Mouse (Mus musculus) embryonic facial prominence, embryonic 11.5 days (tissue): ENCODE measurements around the gene Arhgef11. TPM values are rescaled to one million over a fixed set of nuclear protein-coding genes. Genes with fewer than 3 reads are reported as not detected.

Experiments
- ATAC-seq: fragments of 200-750 bp; cut with Nextera tagmentation; replicated peaks from 2 replicates; pipeline ENCODE4 v1.8.0; 2017; ENCODE audit warnings: low read depth; ENCODE audit not compliant: insufficient number of reproducible peaks, low FRiP score, low TSS enrichment
- DNase-seq: peaks from one replicate; pipeline ENCODE4 v3.0.0-alpha.2; 2015; ENCODE audit warnings: low spot score
- H3K27ac ChIP-seq: fragments of 300-500 bp; sonication (generic); replicated peaks from 2 replicates; pipeline ENCODE4 v1.5.1; 2014; ENCODE audit warnings: mild to moderate bottlenecking, low read depth, low read length, control low read depth
- H3K27me3 ChIP-seq: fragments of 300-500 bp; sonication (generic); 2 replicates; pipeline ENCODE4 v1.6.1; 2014; ENCODE audit warnings: mild to moderate bottlenecking, low read length, moderate library complexity, mixed read lengths; ENCODE audit not compliant: control insufficient read depth, insufficient read depth
- H3K36me3 ChIP-seq: fragments of 300-500 bp; sonication (generic); replicated peaks from 2 replicates; pipeline ENCODE4 v1.6.1; 2014; ENCODE audit warnings: low read depth, mild to moderate bottlenecking, low read length, moderate library complexity, mixed read lengths; ENCODE audit not compliant: control insufficient read depth, insufficient read depth
- H3K4me1 ChIP-seq: fragments of 300-500 bp; sonication (generic); 2 replicates; pipeline ENCODE4 v1.6.1; 2014; ENCODE audit warnings: low read length, mixed read lengths; ENCODE audit not compliant: control insufficient read depth, insufficient read depth
- H3K4me2 ChIP-seq: fragments of 300-500 bp; sonication (generic); 2 replicates; pipeline ENCODE4 v1.6.1; 2014; ENCODE audit warnings: low read depth, mild to moderate bottlenecking, control low read depth, low read length, moderate library complexity
- H3K4me3 ChIP-seq: fragments of 300-500 bp; sonication (generic); 2 replicates; pipeline ENCODE4 v1.5.1; 2014; ENCODE audit warnings: low read depth, low read length, control low read depth
- H3K9ac ChIP-seq: fragments of 300-500 bp; sonication (generic); replicated peaks from 2 replicates; pipeline ENCODE4 v1.6.1; 2014; ENCODE audit warnings: mild to moderate bottlenecking, control low read depth, low read length
- H3K9me3 ChIP-seq: fragments of 300-500 bp; sonication (generic); replicated peaks from 2 replicates; pipeline ENCODE4 v1.6.1; 2016; ENCODE audit warnings: mild to moderate bottlenecking, low read length, inconsistent platforms, mixed read lengths; ENCODE audit not compliant: control insufficient read depth
- WGBS: fragments of 180-500 bp; shearing (Covaris S2); extraction: QIAGEN DNeasy Blood & Tissue Kit; methylation state at CpG from one replicate; pipeline ENCODE4 v1.1.7; 2014; 5-methylcytosine and 5-hydroxymethylcytosine counted together
- polyA plus RNA-seq: library from polyadenylated mRNA; unstranded; fragments of >200 nt; fragmentation: Nextera tagmentation; extraction: Ambion mirVana; gene quantifications from 2 replicates; pipeline ENCODE4 v1.2.1, GENCODE M21; 2014

The Arhgef11 gene
- polyA plus RNA-seq, 1 experiment from 2014 or later: 11.7 TPM

DNA sequence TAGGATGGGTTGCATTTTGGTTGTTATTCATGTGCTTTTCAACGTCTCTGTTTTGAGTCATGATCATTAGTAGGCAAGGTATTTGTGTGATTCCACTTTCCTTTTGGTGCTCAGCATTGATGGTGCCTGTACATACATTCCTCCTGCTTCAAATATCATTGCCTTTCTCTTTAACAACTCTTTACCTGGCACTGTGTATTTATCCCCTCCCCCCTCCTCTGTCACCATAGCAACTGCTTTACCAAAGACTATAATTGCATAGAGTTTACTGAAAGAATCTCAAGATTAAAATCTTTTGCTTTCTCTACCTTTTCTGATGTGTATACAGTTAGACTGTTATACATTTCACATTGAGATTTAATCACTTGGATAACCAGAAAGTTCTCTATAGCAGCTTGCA, 26.1 kb downstream of the Arhgef11 start:
- no peaks in the 10 kb centered on the region for H3K4me1 ChIP-seq

DNA sequence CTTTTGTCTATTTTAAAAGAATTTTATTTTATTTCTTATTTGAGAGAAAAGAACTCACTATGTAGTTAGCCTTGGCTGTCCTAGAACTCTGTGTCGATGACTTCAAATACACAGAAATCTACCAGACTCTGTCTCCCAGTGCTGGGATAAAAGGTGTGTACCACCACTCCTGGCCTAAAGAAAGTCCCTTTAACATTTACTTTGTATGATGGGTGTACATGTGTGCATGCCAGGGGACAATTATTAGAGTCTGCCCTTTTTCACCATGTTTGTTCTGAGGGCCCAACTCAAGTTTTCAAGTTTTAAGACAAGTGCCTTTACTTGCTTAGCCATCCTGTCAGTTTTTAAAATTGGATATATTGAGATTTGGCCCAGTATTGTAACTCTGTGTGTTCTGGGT, 28.8 kb downstream of the Arhgef11 start:
- Histone ChIP-seq H3K9ac (no peak overlapping the region), H3K27ac (no peak overlapping the region), H3K36me3 (no peaks in the 10 kb centered on the region), H3K4me2 (no peak overlapping the region), H3K27me3 (no peaks in the 10 kb centered on the region), H3K9me3 (no peaks in the 10 kb centered on the region), H3K4me3 (no peak overlapping the region), H3K4me1 (no peaks in the 10 kb centered on the region)
- no peak for DNase-seq
- 97% methylated on average over 1 of the region's 1 CpGs for WGBS
- no peak for ATAC-seq

More for the DNA sequence above, 26.1 kb downstream of the Arhgef11 start:
- WGBS: 91% methylated on average over 1 of the region's 1 CpGs
- DNase-seq (no peak), ATAC-seq (no peak)
- H3K4me3 ChIP-seq: no peak overlapping the region
- H3K36me3 ChIP-seq: no peaks in the 10 kb centered on the region
- H3K4me2 ChIP-seq: no peak overlapping the region
- H3K9ac ChIP-seq: no peak overlapping the region
- H3K27ac ChIP-seq: no peak overlapping the region
- no peaks in the 10 kb centered on the region for H3K27me3 ChIP-seq
- H3K9me3 ChIP-seq: no peaks in the 10 kb centered on the region

DNA sequence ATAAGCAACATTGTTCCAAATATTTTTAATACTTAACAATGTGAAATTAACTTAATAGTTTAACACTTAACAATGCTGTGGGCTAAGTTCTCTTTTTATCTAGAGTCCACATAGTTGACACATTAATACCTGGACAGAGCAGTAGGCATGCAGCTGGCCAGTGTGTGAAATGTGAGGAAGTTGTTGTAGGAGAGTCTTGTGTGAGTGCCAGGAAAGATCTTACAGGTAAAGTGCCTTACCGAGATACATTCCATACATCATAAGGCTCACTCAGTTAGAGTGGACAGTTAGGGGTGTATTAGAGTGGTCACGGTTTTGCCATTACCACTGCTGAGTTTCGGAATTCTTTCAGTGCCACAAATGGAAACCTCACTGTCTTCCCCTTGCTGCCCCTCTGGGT, 31.7 kb downstream of the Arhgef11 start:
- no peak overlapping the region for H3K27ac ChIP-seq
- H3K4me3 ChIP-seq: no peak overlapping the region
- H3K9me3 ChIP-seq: no peaks in the 10 kb centered on the region
- H3K36me3 ChIP-seq: no peaks in the 10 kb centered on the region
- no peak overlapping the region for H3K4me2 ChIP-seq
- no peak overlapping the region for H3K9ac ChIP-seq
- no peaks in the 10 kb centered on the region for H3K27me3 ChIP-seq
- no peak for DNase-seq
- no peak for ATAC-seq
- WGBS: 95% methylated on average over 3 of the region's 3 CpGs
- no peaks in the 10 kb centered on the region for H3K4me1 ChIP-seq

DNA sequence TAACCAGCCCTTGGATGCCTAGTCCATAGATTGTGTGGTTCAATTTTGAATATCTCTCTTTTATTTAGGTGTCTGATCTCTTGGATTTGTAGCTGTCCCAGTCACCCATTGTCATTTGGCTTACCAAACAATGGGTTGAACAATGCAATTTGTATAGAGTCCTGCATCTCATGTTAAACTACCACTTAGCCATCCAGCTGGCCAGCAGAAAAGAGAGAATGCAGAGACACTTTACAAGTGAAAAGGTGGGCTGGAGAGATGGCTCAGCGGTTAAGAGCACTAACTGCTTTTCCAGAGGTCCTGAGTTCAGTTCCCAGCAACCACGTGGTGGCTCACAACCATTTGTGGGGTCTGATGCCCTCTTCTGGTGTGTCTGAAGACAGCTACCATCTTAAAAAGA, 41.0 kb downstream of the Arhgef11 start:
- 74% methylated on average over 2 of the region's 2 CpGs for whole genome bisulfite sequencing
- H3K36me3 ChIP-seq: no peaks in the 10 kb centered on the region
- DNase-seq (no peak), ATAC-seq (no peak)
- no peak overlapping the region for H3K27ac ChIP-seq
- no peaks in the 10 kb centered on the region for H3K9me3 ChIP-seq
- no peak overlapping the region for H3K9ac ChIP-seq
- no peaks in the 10 kb centered on the region for H3K4me1 ChIP-seq
- no peak overlapping the region for H3K4me3 ChIP-seq
- no peaks in the 10 kb centered on the region for H3K27me3 ChIP-seq
- H3K4me2 ChIP-seq: no peak overlapping the region

DNA sequence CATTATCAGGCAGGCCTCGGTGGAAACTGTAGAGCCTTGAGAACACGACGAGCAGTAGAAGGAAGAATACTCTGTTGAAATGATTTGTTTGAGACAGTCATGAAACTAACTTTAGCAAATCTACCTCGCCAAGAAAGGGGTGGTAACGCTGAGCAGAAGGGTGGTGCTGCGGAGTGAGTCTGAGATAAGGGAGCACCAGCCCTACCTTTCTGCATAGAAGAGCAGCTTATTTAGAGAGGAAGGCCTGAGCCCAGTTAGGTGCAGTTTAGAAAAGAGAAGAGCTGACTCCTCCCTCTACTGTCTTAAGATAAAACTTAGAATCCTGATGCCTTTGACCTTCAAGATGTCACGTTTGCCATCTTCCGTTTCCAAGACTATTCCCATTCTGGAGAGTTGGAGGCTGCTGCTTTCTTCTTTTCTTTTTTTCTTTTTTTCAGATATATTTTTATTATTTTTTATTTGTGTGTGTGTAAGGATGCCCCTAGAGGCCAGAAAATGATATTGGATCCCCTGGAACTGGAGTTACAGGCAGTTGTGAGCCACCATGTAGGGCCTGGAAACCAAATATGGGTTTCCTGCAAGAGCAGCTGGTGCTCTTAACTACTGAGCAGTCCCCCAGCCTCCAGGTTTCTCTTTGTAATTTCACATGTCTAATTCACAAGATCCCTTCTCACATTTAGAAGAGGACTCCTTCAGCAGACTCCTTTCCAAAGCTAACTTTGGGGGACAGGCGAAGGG, 42.5 kb downstream of the Arhgef11 start:
- 91% methylated on average over 9 of the region's 9 CpGs for WGBS
- H3K27ac ChIP-seq: no peak overlapping the region
- DNase-seq (no peak), ATAC-seq (no peak)
- H3K27me3 ChIP-seq: no peaks in the 10 kb centered on the region
- no peaks in the 10 kb centered on the region for H3K36me3 ChIP-seq
- no peak overlapping the region for H3K4me3 ChIP-seq
- H3K4me2 ChIP-seq: no peak overlapping the region
- no peaks in the 10 kb centered on the region for H3K9me3 ChIP-seq
- no peaks in the 10 kb centered on the region for H3K4me1 ChIP-seq
- H3K9ac ChIP-seq: no peak overlapping the region

DNA sequence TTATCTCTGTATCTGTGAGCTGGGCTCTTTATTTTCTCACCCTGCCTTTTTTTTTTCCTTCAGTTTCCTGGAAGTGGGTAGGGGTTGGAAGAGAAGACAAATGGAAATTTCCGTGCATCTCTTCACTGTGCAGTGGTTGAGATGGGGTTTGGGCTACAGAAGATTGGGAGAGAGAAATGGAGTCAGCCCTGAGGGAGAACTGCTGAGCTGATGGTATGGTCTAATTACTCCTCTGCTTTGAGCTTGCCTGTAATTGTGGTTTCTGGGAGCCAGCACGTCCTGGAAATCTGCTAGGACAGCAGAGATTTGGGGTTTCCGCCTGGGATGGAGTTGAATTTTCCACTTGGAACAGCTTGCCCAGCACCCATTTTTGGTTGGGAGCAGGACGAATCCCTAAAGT, 43.1 kb downstream of the Arhgef11 start:
- no peak overlapping the region for H3K27ac ChIP-seq
- H3K27me3 ChIP-seq: no peaks in the 10 kb centered on the region
- no peak overlapping the region for H3K9ac ChIP-seq
- no peak for ATAC-seq
- no peak overlapping the region for H3K4me2 ChIP-seq
- H3K4me3 ChIP-seq: no peak overlapping the region
- no peaks in the 10 kb centered on the region for H3K36me3 ChIP-seq
- 78% methylated on average over 4 of the region's 4 CpGs for WGBS
- H3K4me1 ChIP-seq: no peaks in the 10 kb centered on the region
- no peaks in the 10 kb centered on the region for H3K9me3 ChIP-seq
- DNase-seq: no peak

DNA sequence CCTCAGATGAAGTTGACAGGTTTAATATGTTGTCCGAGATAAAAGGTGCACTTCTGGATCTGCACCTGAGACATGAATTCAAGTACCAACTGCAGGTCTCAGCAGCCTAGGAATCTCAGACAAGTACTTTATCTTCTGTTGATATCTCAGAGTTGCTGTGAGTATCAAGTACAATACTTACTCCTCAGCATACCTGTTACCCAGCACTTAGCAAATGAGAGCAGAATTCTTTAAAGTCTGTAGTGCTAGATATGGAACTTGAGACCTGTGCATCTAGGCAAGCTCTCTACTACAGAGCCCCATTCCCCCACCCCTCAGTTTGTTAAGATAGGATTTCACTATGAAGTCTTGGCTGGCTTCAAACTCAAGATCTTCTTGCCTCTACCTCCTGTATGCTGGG, 43.9 kb downstream of the Arhgef11 start:
- no peak for DNase-seq
- Histone ChIP-seq H3K9me3 (no peaks in the 10 kb centered on the region), H3K36me3 (no peaks in the 10 kb centered on the region), H3K4me2 (no peak overlapping the region), H3K27ac (no peak overlapping the region), H3K9ac (no peak overlapping the region), H3K4me1 (no peaks in the 10 kb centered on the region), H3K4me3 (no peak overlapping the region), H3K27me3 (no peaks in the 10 kb centered on the region)
- WGBS: 90% methylated on average over 1 of the region's 1 CpGs
- no peak for ATAC-seq

DNA sequence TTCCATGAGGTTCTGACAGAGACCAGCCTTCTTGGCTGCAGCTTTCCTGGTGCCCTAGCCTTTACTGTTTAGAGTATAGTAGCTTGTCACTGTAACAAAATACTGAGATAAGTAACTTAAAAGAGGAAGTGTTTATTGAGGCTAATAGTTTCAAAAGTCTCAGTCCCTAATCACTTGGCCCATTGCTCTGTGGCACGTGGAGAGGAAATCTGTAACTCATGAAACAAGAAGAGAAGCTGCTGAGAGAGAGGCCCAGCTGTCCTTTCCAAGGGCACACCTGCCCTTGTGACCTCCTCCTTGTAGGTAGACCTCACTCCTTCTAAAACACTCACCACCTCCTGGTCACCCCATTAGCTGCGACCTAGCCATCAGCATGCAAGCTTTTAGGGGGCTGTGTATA, 101.2 kb downstream of the Arhgef11 start:
- peaks cover 7% of the 10 kb centered on the region for H3K36me3 ChIP-seq

More for the DNA sequence above, 101.2 kb downstream of the Arhgef11 start:
- Histone ChIP-seq H3K4me1 (no peaks in the 10 kb centered on the region), H3K27ac (no peak overlapping the region), H3K9me3 (no peaks in the 10 kb centered on the region), H3K27me3 (no peaks in the 10 kb centered on the region), H3K4me3 (no peak overlapping the region), H3K4me2 (no peak overlapping the region), H3K9ac (no peak overlapping the region)
- no peak for ATAC-seq
- 69% methylated on average over 2 of the region's 2 CpGs for WGBS
- DNase-seq: no peak
